Mouse (Mus musculus) B cell, adult (primary cell): ENCODE results near the gene Pip4k2c. TPM values are rescaled to one million over a fixed set of nuclear protein-coding genes. Genes with fewer than 3 reads are reported as not detected.

ENCODE experiments used
- total RNA-seq: library from RNA; stranded (reverse); gene quantifications from 4 replicates; pipeline ENCODE4 v1.2.4, GENCODE M21; 2023; ENCODE audit not compliant: inconsistent age

Gene Pip4k2c
- 54.6 to 62.2 TPM (median 61.4 TPM) in 4 replicates for total RNA-seq

DNA sequence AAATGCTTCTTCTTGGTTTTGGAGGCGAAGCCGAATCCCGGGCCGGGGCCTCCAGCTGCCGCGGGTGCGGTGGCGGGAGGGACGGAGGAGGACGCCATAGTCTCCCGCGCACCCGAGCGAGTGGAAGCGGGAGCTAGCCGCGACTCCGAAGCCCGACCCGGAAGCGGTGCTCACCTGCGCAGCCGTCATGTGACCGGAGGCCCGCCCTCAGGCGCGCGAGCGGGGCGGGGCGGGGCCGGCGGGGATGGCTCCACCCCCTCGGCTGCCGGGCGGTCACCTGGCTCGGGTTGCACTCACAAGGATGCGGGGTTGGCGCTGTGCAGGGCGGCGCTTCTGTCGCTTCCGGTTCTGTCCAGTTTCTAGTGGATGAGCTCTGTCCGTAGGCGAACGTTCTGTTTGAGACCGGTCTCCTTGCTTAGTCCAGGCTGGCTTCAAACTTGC, at the start of gene Pip4k2c:
Gene Pip4k2c (minus strand): TSS at position 172 of the 441 bp plus-strand sequence.

DNA sequence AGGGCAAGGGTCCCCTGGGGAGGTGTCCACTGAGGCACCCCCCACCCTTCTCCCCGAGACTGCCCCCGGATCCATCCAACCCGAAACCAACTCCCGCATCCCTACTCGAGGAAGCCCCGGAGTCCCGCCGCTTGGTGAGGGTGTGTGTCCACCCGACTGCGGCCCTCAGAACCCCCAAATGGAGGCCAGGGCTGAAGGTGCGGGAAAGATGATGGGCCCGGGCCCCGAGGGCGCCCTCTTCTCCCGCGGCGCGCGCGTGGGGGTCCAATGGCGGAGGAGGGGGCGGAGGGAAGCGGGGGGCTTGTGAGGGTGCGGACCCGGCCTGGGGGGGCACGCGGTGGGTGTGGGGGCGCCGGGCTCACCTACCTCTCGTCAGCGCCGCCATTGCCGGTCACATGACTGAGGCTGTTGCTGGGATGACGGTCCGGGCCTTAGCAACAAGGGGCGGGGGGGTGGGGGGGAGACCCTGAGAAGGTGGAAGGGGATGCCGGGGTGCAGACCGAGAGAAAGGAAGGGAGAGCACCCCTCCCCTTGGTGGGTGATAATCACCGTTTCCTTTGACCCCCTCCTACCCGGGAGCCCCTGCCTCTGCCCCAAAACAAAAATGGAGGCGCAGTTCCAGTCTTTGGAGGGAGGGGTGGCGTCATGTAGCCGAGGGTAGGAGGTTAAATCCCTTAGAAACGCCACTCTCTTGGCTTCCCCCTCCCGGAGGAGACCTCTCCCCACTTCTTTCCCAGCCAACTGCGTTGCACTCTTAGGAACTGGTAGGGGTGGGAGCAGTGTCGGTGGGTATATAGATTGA, 15.9 kb downstream of the Pip4k2c start, which contains the start of gene Dtx3:
Gene Dtx3 (minus strand): TSS at position 401 of the 802 bp plus-strand sequence.

DNA sequence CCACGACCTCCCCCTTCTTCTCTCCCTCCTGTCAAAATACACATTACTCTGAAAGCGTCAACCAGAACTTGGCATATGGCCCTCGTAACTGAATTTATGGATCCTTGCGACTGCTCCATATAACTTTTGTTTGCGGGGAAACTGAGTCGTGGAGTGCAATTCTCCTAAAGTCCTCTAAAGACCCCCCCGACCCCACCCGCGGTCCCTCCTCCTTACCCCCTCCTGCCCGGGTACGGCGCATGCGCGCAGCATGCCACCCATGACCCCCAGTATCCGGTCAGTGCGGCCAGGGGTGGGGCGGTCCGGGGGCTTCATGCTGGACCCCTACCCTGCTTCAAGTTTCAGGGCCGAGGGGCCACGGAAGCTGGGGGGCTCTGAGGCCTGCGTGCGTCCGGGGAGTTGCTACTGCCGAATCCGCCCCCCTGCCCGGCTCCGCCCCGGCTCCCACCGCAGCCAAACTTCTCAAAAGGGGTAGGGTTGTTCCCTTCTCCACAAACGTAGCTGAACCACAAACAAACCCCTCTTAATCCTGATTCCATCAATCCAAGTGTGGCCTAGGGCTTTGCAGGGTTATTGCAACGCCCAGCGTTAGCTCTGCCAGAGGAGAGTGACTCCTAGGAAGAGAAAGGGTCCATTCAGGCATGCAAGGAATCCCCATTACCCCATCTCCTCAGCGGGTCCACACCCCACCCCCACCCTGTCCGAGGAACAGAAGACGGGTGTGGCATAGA, 21.6 kb downstream of the Pip4k2c start, which contains the start of gene Arhgef25:
Gene Arhgef25 (minus strand): TSS at position 433 of the 731 bp plus-strand sequence.

DNA sequence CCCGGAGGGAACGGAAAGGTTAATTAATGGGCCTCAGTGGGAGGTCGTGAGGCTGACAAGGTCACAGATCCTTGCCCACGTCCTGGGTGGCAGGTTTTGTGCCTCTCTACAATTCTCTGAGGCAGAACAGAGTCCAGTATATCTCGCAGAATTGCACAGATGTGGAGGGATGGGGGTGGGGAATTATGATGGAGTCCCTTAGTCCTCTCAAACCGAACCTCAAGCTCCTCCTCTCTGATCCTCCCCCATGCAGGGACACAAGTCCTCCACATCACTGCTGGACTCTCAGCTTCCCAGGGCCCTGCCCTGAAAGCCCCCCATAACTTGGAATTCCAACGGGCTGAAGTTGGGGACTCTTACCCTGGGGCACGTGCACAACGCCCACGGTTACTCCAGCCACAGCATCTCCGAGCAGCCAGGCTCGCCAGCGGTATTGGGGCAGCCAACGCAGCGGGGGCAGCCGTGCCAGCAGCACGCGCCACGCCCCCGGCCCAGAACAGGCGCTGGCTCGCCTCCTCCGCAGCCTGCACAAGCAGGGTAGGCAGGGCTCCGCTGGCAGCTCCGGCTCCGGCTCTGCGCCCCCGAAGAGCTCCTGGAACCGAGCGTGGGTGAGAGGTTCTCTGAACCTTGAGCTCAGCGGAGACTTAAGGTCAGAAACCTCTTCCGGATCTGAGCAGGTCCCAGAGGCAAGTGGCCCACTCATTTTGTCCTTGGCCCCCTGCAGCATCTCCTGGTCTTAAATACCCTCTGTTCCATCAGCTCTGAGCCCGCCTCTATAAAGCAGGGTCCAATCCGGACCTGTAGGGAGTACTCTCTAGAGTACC, 31.3 kb downstream of the Pip4k2c start, which contains the start of gene Slc26a10:
Gene Slc26a10 (minus strand): TSS at position 775 of the 824 bp plus-strand sequence.

DNA sequence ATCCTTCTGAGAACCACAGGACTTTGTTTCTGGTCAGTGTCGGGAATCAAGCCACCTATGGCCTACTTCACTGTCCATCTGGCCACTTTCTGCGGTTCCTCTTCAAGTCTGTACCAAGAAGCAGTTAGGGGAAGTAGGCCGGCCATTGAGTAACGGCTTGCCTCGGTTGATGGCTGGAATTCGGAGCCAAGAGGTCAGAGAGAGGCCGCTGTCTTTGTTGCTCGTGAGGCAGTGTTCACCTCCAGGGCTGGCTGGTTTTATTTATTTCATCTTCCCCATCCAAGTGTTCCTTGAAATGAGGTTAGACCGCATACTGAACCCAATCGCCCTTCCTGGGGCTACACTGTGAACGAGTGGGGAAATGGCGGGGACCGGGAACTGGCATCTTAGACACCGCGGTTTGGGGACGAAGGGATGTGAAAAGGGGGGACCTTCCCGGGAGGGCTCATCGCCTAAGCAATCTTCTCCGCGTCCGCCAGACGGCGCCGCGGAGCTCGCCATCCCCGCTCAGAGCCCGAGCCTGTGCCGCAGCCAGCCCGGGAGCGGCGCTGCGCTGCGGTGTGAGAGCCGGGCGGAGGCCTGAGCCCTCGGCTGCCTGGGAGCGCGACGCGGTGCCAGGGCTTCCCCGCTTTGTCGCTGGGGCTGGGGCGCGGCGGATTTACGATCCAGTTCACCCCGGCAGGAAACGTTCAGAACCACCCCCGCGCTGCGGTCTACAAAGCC, 46.6 kb downstream of the Pip4k2c start, which contains the start of gene B4galnt1:
Gene B4galnt1 (plus strand): TSS at position 595 of the 723 bp plus-strand sequence.

Other genes starting within 250 kb of the Pip4k2c start
- 52.2 to 52.6 TPM (median 52.3 TPM) in 4 replicates for gene Ctdsp2, start 232.9 kb downstream of the Pip4k2c start, total RNA-seq
- 0.18 to 1.2 TPM (median 0.61 TPM) in 4 replicates for gene Avil, start 210.9 kb downstream of the Pip4k2c start, total RNA-seq
- 17.0 to 31.5 TPM (median 21.4 TPM) in 4 replicates for gene Tsfm, start 180.7 kb downstream of the Pip4k2c start, total RNA-seq
- 17.3 to 22.6 TPM (median 21.0 TPM) in 4 replicates for gene Mettl1, start 170.2 kb downstream of the Pip4k2c start, total RNA-seq
- not detected in 4 replicates for gene Eef1akmt3, start 170.1 kb downstream of the Pip4k2c start, total RNA-seq
- 0.42 to 1.6 TPM (median 0.77 TPM) in 4 replicates for gene Cyp27b1, start 163.3 kb downstream of the Pip4k2c start, total RNA-seq
- 2.2 to 3.2 TPM (median 2.6 TPM) in 4 replicates for gene March9, start 151.4 kb downstream of the Pip4k2c start, total RNA-seq
- 117 to 142 TPM (median 123 TPM) in 4 replicates for gene Cdk4, start 148.1 kb downstream of the Pip4k2c start, total RNA-seq
- gene Tspan31, start 141.3 kb downstream of the Pip4k2c start, total RNA-seq = 20.7 to 26.3 TPM (median 22.6 TPM) in 4 replicates
- gene Agap2, start 136.3 kb downstream of the Pip4k2c start, total RNA-seq = 94.4 to 124 TPM (median 104 TPM) in 4 replicates
- gene Os9, start 90.5 kb downstream of the Pip4k2c start, total RNA-seq = 82.4 to 86.0 TPM (median 83.5 TPM) in 4 replicates
- gene B4galnt1, start 46.4 kb downstream of the Pip4k2c start, total RNA-seq = 441 to 475 TPM (median 457 TPM) in 4 replicates
- gene Slc26a10, start 30.9 kb downstream of the Pip4k2c start, total RNA-seq = not detected in 4 replicates
- 0.51 TPM in 1 of 4 replicates, not detected in the others for gene Arhgef25, start 21.5 kb downstream of the Pip4k2c start, total RNA-seq
- 65.6 to 71.2 TPM (median 67.8 TPM) in 4 replicates for gene Dtx3, start 15.9 kb downstream of the Pip4k2c start, total RNA-seq
- 0.29 to 0.54 TPM (median 0.32 TPM) in 3 of 4 replicates, not detected in the other for gene Kif5a, start 51.8 kb upstream of the Pip4k2c start, total RNA-seq
- gene Dctn2, start 54.8 kb upstream of the Pip4k2c start, total RNA-seq = 98.5 to 110 TPM (median 104 TPM) in 4 replicates
- gene Mbd6, start 77.4 kb upstream of the Pip4k2c start, total RNA-seq = 110 to 114 TPM (median 112 TPM) in 4 replicates
- gene Mars, start 100.2 kb upstream of the Pip4k2c start, total RNA-seq = 50.8 to 76.3 TPM (median 70.5 TPM) in 4 replicates
- 100 to 111 TPM (median 107 TPM) in 4 replicates for gene Arhgap9, start 110.4 kb upstream of the Pip4k2c start, total RNA-seq
- 0.13 TPM in 1 of 4 replicates, not detected in the others for gene Gli1, start 130.4 kb upstream of the Pip4k2c start, total RNA-seq
- gene Inhbe, start 142.8 kb upstream of the Pip4k2c start, total RNA-seq = not detected in 4 replicates
- gene Inhbc, start 158.8 kb upstream of the Pip4k2c start, total RNA-seq = not detected in 4 replicates
- 115 to 122 TPM (median 119 TPM) in 4 replicates for gene R3hdm2, start 168.7 kb upstream of the Pip4k2c start, total RNA-seq